Mouse (Mus musculus): ENCODE results near the gene Gabpb2. TPM values are rescaled to one million over a fixed set of nuclear protein-coding genes. Genes with fewer than 3 reads are reported as not detected.
A peak's percentile ranks its signal among the peaks of the same experiment; 100 is the strongest.
"Not testable (repeated sequence)": the region's sequence is repeated elsewhere in the genome, so short reads cannot be mapped to it uniquely, and the experiment has no call there.

Gene Gabpb2
- polyA plus RNA-seq, 2 experiments from 2014 or later: 31.0 to 34.7 TPM

DNA sequence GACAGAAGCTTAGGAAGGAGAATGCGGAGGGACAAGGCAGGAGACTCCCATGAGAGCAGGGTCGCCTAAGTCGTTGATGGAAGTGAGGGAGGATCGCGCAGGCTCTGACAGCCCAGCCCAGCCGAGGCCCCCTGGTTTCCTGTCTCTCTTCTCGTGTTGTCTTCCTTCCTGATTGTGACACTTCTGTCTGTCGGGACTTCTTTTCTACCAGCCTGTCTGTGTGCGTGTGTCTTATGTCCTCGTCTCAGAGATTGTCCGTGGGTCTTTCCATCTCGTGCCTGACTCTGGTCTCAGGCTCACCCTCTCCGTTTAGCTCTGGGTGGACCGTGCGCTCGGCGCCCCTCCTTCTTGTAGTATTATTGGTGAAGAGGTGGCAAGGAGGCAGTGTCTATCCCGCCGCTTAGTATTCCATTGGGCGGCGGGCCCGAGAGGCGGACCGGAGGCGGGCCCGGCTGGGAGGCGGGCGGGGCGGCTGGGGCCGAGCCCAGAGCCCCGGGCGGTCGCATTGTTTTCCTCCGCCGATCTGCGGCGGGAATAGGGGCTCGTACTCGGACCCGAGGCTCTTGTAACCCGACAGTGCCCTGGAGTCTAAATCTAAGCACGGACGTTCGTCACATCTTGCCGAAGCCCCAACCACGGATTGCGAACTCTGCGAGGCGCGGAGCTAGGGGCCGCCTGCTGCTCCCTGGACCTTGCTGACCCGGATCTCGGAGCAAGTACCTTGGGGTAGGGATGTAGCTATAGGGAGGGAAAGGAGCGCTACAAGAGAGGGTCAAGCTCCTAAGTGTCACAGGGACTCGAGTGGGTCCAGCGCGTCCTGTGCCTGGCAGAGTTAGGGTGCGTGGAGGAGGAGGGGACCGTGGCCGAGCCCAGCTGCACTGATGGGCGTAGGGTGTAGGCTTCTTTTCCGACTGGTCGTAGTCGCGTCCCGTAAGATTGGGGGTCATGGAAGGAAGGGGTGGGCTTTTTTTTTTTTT lies 57.4 kb downstream of the Gabpb2 start, which contains the start of gene Sema6c:
Gene Sema6c, plus strand, starts transcription at position 471 of the 977 bp plus-strand sequence.
- ATAC-seq: peak; percentile 99

DNA sequence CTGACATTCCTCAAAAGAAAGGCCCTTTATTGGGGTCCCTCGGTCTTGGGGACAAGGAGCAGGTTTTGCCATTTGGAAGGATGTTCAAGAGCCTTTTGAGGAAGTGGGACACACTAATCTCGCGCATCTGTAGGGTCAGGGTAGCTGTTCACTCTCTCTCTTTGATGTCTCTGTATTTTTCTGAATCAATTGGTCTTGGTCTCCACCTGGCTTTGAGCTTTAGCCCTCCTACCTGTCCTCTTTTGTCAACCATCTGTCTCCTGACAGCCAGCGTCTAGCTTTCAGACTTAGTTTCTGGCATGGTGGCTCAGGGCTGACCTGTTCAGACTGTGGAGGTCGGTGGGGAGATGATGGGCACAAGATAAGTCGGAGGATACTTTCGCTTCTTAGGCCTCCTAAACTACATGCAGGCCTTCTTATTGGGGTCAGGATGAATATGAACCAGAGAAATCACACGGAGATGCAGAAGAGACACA lies 58.2 kb downstream of the Gabpb2 start:
- peak; percentile 25 for ATAC-seq

DNA sequence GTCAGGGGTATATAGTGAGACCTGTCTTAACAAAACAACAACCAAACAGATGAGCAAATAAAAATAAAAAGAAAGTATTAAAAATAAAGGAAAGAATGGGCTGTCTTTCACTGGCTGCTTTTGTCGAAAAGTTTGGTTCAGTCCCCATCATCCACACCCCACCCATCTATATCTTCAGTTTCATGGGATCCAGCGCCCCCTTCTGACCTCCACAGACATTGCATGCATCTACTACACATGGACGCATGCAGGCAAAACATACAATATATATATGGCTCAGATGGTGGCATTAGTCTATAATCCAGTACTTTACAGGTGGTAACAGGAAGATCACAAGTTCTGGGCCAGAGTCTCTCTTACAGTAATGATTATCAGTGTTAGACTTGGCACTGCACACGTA lies 63.8 kb downstream of the Gabpb2 start:
- no peak for ATAC-seq

DNA sequence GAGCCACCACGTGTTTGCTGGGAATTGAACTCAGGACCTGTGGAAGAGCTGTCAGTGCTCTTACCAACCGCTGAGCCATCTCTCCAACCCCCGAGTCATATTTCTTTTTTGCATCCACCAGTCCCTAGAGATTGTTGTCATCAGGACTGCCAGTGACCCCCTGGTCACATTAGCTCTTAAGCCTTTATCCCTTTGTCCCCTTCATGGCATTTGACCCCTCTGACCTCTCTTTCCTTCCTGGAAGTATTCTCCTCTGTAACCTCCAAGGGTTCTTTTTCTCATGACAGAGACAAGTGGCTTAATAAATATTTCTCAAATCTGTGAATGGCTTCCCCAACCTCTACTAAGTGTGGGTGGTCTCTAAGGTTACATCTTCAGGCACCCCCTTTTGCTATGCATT lies 69.8 kb downstream of the Gabpb2 start:
- no peak for ATAC-seq

DNA sequence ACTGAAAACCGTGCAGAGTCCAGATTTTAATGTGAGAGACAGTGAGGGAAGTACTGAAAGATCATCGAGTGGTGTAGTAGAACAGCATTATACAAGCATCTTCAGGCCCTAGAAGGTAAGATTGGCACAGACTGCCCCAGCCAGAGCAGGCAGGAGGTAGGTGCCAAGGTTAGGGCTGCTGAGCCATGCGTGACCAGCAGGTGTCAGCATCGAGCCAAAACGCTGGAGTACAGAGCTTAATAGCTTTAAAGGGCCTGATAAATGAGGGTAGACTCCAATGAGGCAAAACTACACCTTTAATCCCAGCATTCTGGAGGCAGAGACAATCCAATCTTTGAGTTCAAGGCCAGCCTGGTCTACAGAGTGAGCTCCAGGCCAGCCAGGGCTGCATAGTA lies 75.1 kb downstream of the Gabpb2 start:
- ATAC-seq: peak; percentile 55

DNA sequence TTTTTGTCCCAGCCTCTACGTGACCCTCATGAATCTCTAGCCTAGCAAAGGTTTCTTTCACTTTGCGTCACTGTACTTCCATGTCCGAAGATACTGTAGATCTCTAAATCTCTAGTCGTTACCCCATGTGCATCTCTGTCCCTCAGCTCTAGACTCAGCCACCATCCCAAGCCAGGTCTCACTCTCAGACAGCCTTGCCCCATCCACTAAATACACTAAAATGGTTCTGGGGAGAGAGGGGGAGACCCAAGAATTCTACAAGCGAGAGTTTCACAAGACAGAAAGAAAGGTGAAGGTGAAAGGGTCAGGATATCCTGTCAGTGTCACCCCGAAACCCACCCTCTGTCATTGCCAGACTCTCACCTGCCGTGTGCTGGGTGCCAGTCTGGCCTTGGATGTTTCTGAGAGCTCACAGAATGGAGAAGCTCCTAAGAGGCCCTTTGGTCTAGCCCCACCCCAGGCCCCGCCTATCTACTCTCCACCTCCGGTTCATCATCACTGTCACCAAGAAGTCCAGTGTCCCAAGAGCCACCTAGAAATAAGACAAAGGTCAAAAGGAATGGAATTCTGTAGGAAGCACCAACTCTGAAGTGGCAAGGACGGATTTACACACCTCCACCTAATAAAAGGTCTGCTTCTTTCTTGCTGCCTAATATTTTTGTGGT lies 75.6 kb downstream of the Gabpb2 start, which contains the start of gene Tnfaip8l2:
Gene Tnfaip8l2, minus strand, starts transcription at position 409 of the 665 bp plus-strand sequence.
- peak; percentile 52 for ATAC-seq

DNA sequence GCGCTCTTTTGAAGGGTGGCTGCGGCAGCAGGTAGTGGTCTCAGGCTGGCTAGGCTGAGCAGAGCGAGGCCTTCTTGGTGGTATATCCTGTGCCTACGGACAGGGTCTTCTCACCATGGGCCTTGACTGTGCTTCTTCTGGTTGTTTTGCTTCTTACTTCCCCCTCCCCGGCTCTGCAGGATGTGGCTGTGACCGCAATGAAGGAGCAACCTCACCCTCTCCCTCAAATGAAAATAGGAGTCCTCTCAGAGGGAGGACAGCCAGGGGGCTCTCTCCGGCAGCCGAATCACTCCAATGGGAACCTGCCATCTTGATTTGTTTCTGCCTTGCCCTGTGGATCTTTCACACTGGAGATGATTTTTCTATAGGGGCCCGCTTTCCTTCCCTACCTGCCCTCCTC lies 76.2 kb downstream of the Gabpb2 start:
- ATAC-seq: peak; percentile 92

DNA sequence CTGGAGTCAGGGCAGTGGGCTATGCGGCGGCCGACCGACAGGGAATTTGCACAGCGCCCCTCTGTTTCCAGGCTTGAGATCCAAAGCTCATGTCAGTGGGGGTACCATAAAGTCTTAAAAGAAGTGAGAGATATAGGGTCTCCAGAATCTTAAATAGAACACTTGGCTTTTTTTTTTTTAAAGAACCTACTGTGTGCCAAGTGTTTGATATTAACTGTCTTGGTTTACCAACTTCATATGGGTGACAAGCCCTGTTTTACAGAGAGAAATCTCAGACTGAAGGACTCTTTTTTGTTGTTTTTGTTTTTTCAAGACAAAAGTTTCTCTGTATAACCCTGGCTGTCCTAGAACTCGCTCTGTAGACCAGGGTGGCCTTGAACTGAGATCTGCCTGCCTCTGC lies 76.9 kb downstream of the Gabpb2 start:
- ATAC-seq: no peak

DNA sequence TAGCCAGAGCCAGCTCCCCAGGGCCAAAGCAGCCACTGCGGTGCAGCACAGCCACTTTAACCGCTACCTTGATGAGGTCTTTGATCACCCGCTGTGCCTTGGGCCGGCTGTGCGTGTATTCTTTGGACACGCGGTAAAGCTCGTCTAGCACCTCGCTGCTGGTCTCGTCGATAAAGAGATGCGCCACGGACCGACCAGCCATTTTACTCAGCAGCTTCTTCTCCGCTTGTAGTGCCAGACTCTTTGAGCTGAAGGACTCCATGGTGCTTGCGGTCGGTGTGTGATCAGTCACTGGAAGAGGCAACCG lies 77.5 kb downstream of the Gabpb2 start:
- ATAC-seq: no peak

DNA sequence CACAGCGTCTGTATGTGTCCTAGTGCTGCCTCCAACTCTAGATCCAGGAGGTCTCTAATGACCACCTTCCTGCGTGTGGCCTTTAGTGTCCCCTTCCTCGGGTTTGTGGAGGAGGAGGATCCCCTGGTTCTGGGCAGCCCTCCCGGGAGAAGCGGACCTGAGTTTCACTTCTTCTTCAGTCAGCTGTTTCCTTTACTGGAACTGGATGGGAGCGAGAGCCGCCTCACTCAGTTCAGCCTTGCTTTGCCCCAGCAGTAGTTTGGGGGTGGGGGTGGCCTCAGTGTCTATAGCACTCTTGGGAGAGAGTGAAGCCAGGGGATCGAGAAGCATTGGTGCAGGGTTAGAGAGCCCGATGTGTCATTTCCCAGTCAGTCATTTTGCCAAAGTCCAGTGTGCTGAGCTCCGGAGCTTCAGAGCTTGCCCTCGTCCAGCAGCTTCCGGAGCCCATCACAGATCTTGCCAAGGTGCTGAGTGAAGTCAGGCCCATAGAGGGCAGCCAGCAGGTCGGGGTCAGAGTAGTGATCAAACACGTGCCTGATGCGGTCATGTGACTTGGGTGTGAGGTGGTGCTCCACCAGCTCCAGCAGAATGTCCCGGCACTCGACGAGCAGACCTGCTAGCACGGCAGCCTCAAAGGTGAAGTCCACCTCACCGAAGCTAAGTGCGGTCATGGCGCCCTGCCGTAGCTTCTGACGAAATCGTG lies 78.0 kb downstream of the Gabpb2 start:
- no peak for ATAC-seq

DNA sequence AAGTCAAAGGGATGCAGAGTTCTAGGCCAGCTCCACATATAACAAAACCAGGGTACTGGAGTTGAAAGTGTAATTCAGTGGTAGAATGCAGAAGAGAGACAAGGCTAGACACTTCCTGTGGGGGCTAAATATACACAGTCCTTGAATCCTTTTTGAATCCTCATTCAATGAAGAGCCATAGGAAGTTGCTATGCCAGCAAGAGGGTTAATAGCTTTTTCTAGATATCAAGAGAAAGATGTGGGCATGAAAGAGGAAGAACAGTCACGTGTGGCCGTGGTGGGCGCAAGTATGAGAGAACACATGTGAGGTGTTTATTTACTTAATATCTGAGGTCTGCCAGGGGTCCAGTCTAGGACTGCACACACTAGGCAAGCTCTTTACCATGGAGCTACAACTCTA lies 81.4 kb downstream of the Gabpb2 start:
- ATAC-seq: no peak

DNA sequence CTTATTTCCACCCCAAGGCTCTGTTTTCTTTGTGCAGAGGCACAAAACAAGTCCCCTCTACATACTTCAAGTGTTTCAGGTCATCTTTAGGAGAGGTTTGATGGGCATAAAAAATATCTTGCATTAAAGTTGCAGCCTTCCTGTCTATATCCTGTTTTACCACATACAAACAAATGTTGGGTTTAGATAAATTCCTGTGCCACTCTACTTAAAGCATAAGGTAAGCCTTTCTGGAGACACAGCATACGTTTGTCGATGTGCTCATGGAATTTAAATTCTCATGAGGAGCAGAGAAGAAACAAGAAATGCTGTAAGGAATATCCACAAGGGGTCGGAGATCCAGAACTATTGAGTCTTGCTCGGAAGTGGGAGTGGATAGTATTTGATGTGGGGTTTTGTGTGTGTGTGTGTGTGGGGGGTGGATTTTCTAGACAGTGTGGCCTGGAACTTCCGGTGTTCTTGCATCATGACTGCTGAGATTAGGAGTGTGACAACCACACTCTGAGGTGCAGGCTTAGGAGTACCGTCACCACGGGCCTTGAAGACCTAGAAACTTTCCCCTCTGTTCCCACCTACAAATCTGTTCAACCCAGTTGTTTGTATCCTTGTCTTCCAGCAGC lies 82.2 kb downstream of the Gabpb2 start:
- ATAC-seq: peak; percentile 82

DNA sequence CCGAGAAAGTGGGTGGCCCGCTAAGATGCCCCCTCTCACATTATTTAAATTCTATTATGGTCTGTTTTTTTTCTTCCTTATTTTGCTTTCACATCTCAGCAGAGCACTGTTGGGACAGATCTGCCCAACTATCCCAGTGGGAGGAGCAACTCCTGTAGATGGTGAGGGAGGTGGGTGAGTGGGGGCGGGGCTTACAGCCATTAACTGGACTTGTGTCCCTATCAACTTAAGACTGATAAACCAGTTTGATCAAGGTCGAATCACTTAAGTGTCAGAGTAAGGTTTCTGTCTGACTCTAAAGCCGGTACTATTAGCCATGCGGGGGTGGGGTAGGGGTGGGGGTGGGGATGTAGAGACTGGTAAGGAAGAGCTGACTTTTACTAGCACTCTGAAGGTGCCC lies 82.7 kb downstream of the Gabpb2 start:
- no peak for ATAC-seq

DNA sequence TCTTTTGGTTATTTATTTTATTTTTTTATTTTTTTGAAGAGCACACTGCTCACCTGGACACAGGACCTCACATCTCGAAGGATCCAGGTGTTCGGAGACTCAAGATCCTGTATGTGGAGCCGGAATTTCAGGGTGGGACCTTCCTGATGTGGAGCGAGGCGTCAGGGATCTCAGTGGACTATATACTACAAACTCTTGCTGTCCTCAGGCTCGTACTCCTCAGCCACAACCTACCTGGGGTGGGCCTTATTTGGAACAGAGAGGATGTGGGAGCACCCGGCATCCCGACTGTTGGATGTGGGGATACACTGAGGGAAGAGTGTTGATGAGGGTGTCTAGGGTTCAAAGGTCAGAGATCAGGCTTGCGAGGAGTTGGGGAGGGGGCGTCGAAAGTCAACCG lies 83.6 kb downstream of the Gabpb2 start:
- not testable (repeated sequence) for ATAC-seq

DNA sequence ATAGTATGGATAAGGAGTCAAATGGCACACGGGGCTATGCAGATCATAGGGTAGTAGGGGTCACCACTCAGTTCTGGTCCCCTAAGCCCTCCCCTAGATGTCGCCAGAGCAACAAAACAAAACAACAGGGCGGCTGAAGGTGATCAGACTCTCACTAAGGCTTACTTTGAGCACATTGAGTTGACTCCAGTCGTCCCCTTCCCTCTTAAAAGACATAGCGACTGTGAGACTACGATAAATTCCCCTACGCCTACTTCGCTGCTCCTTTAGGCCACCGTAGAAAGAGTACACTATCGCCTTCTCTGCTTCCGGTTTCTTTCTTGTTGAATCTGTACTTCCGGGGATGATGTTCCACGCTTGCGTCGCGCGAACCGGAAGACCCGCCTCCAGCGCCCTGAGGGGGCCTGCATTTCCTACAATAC lies 84.0 kb downstream of the Gabpb2 start, which contains the start of the genes Scnm1 and Lysmd1:
Gene Scnm1, minus strand, starts transcription at position 332 of the 422 bp plus-strand sequence.
Gene Lysmd1, plus strand, starts transcription at position 409 of the 422 bp plus-strand sequence.
- peak; percentile 80 for ATAC-seq

DNA sequence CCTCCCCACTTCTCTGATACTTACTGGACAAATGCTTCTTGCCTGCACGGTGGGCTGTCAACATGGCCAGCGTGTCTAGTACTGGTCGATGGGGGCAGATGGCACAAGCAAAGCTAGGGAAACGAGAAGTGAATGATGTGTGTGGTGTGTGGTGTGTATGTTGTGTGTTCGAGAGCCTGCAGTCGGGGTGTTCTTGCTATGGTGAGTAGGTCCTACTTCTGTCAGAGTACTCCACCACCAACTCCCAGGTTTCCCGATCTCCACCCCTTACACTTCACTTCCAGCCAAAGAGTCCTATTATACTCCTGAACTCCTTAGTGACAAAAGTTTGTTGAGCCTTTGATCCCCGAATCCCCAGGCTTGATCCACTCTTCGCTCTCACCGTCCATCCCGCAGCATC lies 84.5 kb downstream of the Gabpb2 start:
- no peak for ATAC-seq

DNA sequence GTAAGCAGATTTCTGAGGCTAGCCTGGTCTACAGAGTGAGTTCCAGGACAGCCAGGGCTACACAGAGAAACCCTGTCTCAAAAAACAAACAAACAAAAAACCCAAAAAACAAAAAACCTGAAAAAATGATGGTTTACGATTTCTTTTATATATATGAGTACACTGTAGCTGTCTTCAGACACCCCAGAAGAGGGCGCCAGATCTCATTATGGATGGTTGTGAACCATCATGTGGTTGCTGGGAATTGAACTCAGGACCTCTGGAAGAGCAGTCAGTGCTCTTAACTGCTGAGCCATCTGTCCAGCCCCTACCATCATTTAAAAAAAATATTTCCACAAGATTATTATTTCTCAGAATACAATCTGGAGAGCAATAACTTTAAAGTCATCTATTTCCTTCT lies 85.3 kb downstream of the Gabpb2 start:
- not testable (repeated sequence) for ATAC-seq

Other genes starting within 250 kb of the Gabpb2 start
- 10 to 100 TPM in 1 of 2 experiments, 1 to 10 TPM in 1; 9.5 to 10.9 TPM for gene Pi4kb, start 243.2 kb downstream of the Gabpb2 start, polyA plus RNA-seq (2017; shearing (Covaris generic))
- 10 to 100 TPM; 11.7 to 14.0 TPM for gene Zfp687, start 202.5 kb downstream of the Gabpb2 start, polyA plus RNA-seq (2017; shearing (Covaris generic))
- gene Psmd4, start 175.3 kb downstream of the Gabpb2 start, polyA plus RNA-seq (2017; shearing (Covaris generic)): 100 to 1,000 TPM; 163 to 246 TPM
- gene Pip5k1a, start 111.0 kb downstream of the Gabpb2 start, polyA plus RNA-seq (2017; shearing (Covaris generic)): 10 to 100 TPM; 15.5 to 21.5 TPM
- 10 to 100 TPM; 64.5 to 64.8 TPM for gene Vps72, start 106.9 kb downstream of the Gabpb2 start, polyA plus RNA-seq (2017; shearing (Covaris generic))
- gene Tmod4, start 93.4 kb downstream of the Gabpb2 start, polyA plus RNA-seq (2017; shearing (Covaris generic)): 1 to 10 TPM; 2.5 to 3.7 TPM
- gene Scnm1, start 83.9 kb downstream of the Gabpb2 start, polyA plus RNA-seq (2017; shearing (Covaris generic)): 10 to 100 TPM; 67.2 to 99.2 TPM
- 10 to 100 TPM; 21.1 to 22.9 TPM for gene Lysmd1, start 83.8 kb downstream of the Gabpb2 start, polyA plus RNA-seq (2017; shearing (Covaris generic))
- 100 to 1,000 TPM; 216 to 232 TPM for gene Tnfaip8l2, start 75.6 kb downstream of the Gabpb2 start, polyA plus RNA-seq (2017; shearing (Covaris generic))
- gene Sema6c, start 57.5 kb downstream of the Gabpb2 start, polyA plus RNA-seq (2017; shearing (Covaris generic)): not detected
- 100 to 1,000 TPM; 258 to 260 TPM for gene Cdc42se1, start 10.8 kb upstream of the Gabpb2 start, polyA plus RNA-seq (2017; shearing (Covaris generic))
- 10 to 100 TPM; 21.2 to 31.5 TPM for gene Mllt11, start 14.3 kb upstream of the Gabpb2 start, polyA plus RNA-seq (2017; shearing (Covaris generic))
- gene Gm128, start 23.7 kb upstream of the Gabpb2 start, polyA plus RNA-seq (2017; shearing (Covaris generic)): 1 to 10 TPM in 1 of 2 experiments, under 1 TPM in 1; 0.40 to 1.1 TPM
- not detected for gene Bnipl, start 33.3 kb upstream of the Gabpb2 start, polyA plus RNA-seq (2017; shearing (Covaris generic))
- 10 to 100 TPM; 19.3 to 21.6 TPM for gene Mindy1, start 63.4 kb upstream of the Gabpb2 start, polyA plus RNA-seq (2017; shearing (Covaris generic))
- 1 to 10 TPM; 6.3 to 9.7 TPM for gene Prune1, start 64.2 kb upstream of the Gabpb2 start, polyA plus RNA-seq (2017; shearing (Covaris generic))
- gene Anxa9, start 89.3 kb upstream of the Gabpb2 start, polyA plus RNA-seq (2017; shearing (Covaris generic)): under 1 TPM in 1 of 2 experiments, not detected in 1; 0.83 TPM
- 100 to 1,000 TPM; 139 to 172 TPM for gene Cers2, start 96.9 kb upstream of the Gabpb2 start, polyA plus RNA-seq (2017; shearing (Covaris generic))
- gene Setdb1, start 139.3 kb upstream of the Gabpb2 start, polyA plus RNA-seq (2017; shearing (Covaris generic)): 10 to 100 TPM; 16.9 to 25.5 TPM
- gene 4930558C23Rik, start 184.9 kb upstream of the Gabpb2 start, polyA plus RNA-seq (2017; shearing (Covaris generic)): not detected
- 10 to 100 TPM; 24.2 to 29.9 TPM for gene Arnt, start 216.5 kb upstream of the Gabpb2 start, polyA plus RNA-seq (2017; shearing (Covaris generic))

Measured in activated CD4-positive, CD25-positive, alpha-beta regulatory T cell, adult 4 months (primary cell).